Mouse (Mus musculus) G1E (cell line): ENCODE measurements around the gene Nup107.

ENCODE experiments used
- CTCF ChIP-seq: IDR thresholded peaks from 2 replicates; pipeline ENCODE4 v1.5.1; 2012; ENCODE audit warnings: low read depth, low read length, inconsistent platforms, mixed read lengths
- TAL1 ChIP-seq: conservative IDR thresholded peaks from 2 replicates; pipeline ENCODE4 v1.6.1; 2012; ENCODE audit warnings: low read depth, low read length, inconsistent platforms, mixed read lengths

DNA sequence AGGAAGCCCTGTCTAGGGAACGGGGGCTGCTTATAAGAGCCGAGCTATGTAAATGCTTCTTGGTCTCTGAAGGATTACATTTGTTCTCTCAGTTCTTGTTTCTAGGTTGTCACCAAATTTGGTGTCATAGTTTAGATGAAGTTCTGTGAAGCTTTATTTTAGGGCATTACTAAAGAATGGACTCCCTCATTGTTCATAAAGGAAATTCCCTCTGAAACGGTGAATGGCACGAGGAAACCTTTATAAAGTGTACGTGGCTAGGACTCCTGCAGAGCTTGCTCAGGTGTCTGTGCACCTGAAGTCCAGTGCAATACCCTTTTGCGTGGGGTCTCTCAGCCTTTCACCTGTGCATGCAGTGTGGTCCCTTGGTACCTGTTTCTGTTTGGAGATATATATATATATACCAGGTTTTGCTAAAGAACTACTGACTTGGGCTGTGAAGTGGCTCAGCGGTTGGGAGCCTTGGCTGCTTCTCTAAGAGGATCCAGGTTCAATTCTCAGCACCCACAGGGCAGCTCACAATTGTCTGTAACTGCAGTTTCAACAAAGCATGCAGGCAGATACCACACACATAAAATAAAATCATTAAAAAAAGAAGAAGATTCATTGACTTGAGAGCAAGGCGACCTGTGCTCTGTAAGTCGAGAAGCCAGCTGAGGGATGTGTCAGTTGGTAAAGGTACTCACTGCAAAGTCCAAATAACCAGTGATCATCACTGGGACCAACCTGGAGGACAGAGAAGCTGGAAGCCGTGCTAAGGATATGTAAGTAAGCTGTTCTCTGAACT, 32.5 kb downstream of the Nup107 start:
- TF ChIP-seq TAL1 (no peak), CTCF (no peak)
